Mouse (Mus musculus) embryonic facial prominence, embryonic 11.5 days (tissue): Measurements from ENCODE around the gene Bach2. TPM values are rescaled to one million over a fixed set of nuclear protein-coding genes. Genes with fewer than 3 reads are reported as not detected.
A peak's percentile ranks its signal among the peaks of the same experiment; 100 is the strongest.

Experiments
- ATAC-seq: fragments of 200-750 bp; cut with Nextera tagmentation; replicated peaks from 2 replicates; pipeline ENCODE4 v1.8.0; 2017; ENCODE audit warnings: low read depth; ENCODE audit not compliant: insufficient number of reproducible peaks, low FRiP score, low TSS enrichment
- DNase-seq: peaks from one replicate; pipeline ENCODE4 v3.0.0-alpha.2; 2015; ENCODE audit warnings: low spot score
- H3K27ac ChIP-seq: fragments of 300-500 bp; sonication (generic); replicated peaks from 2 replicates; pipeline ENCODE4 v1.5.1; 2014; ENCODE audit warnings: mild to moderate bottlenecking, low read depth, low read length, control low read depth
- H3K27me3 ChIP-seq: fragments of 300-500 bp; sonication (generic); 2 replicates; pipeline ENCODE4 v1.6.1; 2014; ENCODE audit warnings: mild to moderate bottlenecking, low read length, moderate library complexity, mixed read lengths; ENCODE audit not compliant: control insufficient read depth, insufficient read depth
- H3K36me3 ChIP-seq: fragments of 300-500 bp; sonication (generic); replicated peaks from 2 replicates; pipeline ENCODE4 v1.6.1; 2014; ENCODE audit warnings: low read depth, mild to moderate bottlenecking, low read length, moderate library complexity, mixed read lengths; ENCODE audit not compliant: control insufficient read depth, insufficient read depth
- H3K4me1 ChIP-seq: fragments of 300-500 bp; sonication (generic); 2 replicates; pipeline ENCODE4 v1.6.1; 2014; ENCODE audit warnings: low read length, mixed read lengths; ENCODE audit not compliant: control insufficient read depth, insufficient read depth
- H3K4me2 ChIP-seq: fragments of 300-500 bp; sonication (generic); 2 replicates; pipeline ENCODE4 v1.6.1; 2014; ENCODE audit warnings: low read depth, mild to moderate bottlenecking, control low read depth, low read length, moderate library complexity
- H3K4me3 ChIP-seq: fragments of 300-500 bp; sonication (generic); 2 replicates; pipeline ENCODE4 v1.5.1; 2014; ENCODE audit warnings: low read depth, low read length, control low read depth
- H3K9ac ChIP-seq: fragments of 300-500 bp; sonication (generic); replicated peaks from 2 replicates; pipeline ENCODE4 v1.6.1; 2014; ENCODE audit warnings: mild to moderate bottlenecking, control low read depth, low read length
- H3K9me3 ChIP-seq: fragments of 300-500 bp; sonication (generic); replicated peaks from 2 replicates; pipeline ENCODE4 v1.6.1; 2016; ENCODE audit warnings: mild to moderate bottlenecking, low read length, inconsistent platforms, mixed read lengths; ENCODE audit not compliant: control insufficient read depth
- WGBS: fragments of 180-500 bp; shearing (Covaris S2); extraction: QIAGEN DNeasy Blood & Tissue Kit; methylation state at CpG from one replicate; pipeline ENCODE4 v1.1.7; 2014; 5-methylcytosine and 5-hydroxymethylcytosine counted together
- polyA plus RNA-seq: library from polyadenylated mRNA; unstranded; fragments of >200 nt; fragmentation: Nextera tagmentation; extraction: Ambion mirVana; gene quantifications from 2 replicates; pipeline ENCODE4 v1.2.1, GENCODE M21; 2014

Bach2 gene
- polyA plus RNA-seq, 1 experiment from 2014 or later = 11.5 TPM

- Histone ChIP-seq H3K36me3 (no peaks in the 10 kb centered on the region), H3K4me1 (peaks cover 2% of the 10 kb centered on the region; the same call in 1 of the 2 replicates), H3K4me3 (no peak overlapping the region), H3K9me3 (no peaks in the 10 kb centered on the region), H3K27me3 (no peaks in the 10 kb centered on the region), H3K4me2 (no peak overlapping the region), H3K9ac (no peak overlapping the region), H3K27ac (no peak overlapping the region)
- WGBS = 70% methylated on average over 9 of the region's 9 CpGs
- no peak for ATAC-seq
- DNase-seq = no peak
Observed at GRCm38 (mm10) chr4:32428738-32429137, 190.1 kb downstream of the Bach2 start.

- Histone ChIP-seq H3K4me2 (no peak overlapping the region), H3K4me3 (no peak overlapping the region), H3K27me3 (no peaks in the 10 kb centered on the region), H3K9ac (no peak overlapping the region), H3K9me3 (no peaks in the 10 kb centered on the region), H3K4me1 (peaks cover 2% of the 10 kb centered on the region; the same call in 1 of the 2 replicates), H3K27ac (no peak overlapping the region), H3K36me3 (no peaks in the 10 kb centered on the region)
- no peak for ATAC-seq
- WGBS = 72% methylated on average over 11 of the region's 11 CpGs
- DNase-seq = no peak
Observed at GRCm38 (mm10) chr4:32430136-32430535, 191.5 kb downstream of the Bach2 start.

- no peak overlapping the region for H3K4me3 ChIP-seq
- DNase-seq = peak; percentile 29
- 18% methylated on average over 7 of the region's 7 CpGs for WGBS
- H3K9me3 ChIP-seq = no peaks in the 10 kb centered on the region
- H3K36me3 ChIP-seq = no peaks in the 10 kb centered on the region
- H3K27ac ChIP-seq = peak overlapping the region; percentile 52; the same call in 1 of the 2 replicates
- peaks cover 2% of the 10 kb centered on the region; the same call in 1 of the 2 replicates for H3K4me1 ChIP-seq
- ATAC-seq = peak; percentile 71
- 0 out of 2 replicates have a peak overlapping the region, but pooled peaks have one; percentile 7 for H3K4me2 ChIP-seq
- no peak overlapping the region; the same call in 1 of the 2 replicates for H3K9ac ChIP-seq
- no peaks in the 10 kb centered on the region for H3K27me3 ChIP-seq
Observed at GRCm38 (mm10) chr4:32430981-32431380, 192.4 kb downstream of the Bach2 start.

- Histone ChIP-seq H3K4me1 (peaks cover 2% of the 10 kb centered on the region; the same call in 1 of the 2 replicates), H3K27me3 (no peaks in the 10 kb centered on the region), H3K4me3 (no peak overlapping the region), H3K9ac (no peak overlapping the region), H3K4me2 (no peak overlapping the region), H3K9me3 (no peaks in the 10 kb centered on the region), H3K36me3 (no peaks in the 10 kb centered on the region), H3K27ac (no peak overlapping the region)
- no peak for ATAC-seq
- 36% methylated on average over 10 of the region's 10 CpGs for WGBS
- DNase-seq = no peak
Observed at GRCm38 (mm10) chr4:32432271-32432781, 193.7 kb downstream of the Bach2 start.

- H3K4me1 ChIP-seq = peaks cover 2% of the 10 kb centered on the region; the same call in 1 of the 2 replicates
- no peak overlapping the region for H3K4me2 ChIP-seq
- no peaks in the 10 kb centered on the region for H3K36me3 ChIP-seq
- H3K9me3 ChIP-seq = no peaks in the 10 kb centered on the region
- DNase-seq = no peak
- 56% methylated on average over 6 of the region's 6 CpGs for WGBS
- no peaks in the 10 kb centered on the region for H3K27me3 ChIP-seq
- ATAC-seq = no peak
- no peak overlapping the region for H3K9ac ChIP-seq
- no peak overlapping the region for H3K4me3 ChIP-seq
- H3K27ac ChIP-seq = no peak overlapping the region
Observed at GRCm38 (mm10) chr4:32432945-32433344, 194.3 kb downstream of the Bach2 start.

GRCm38 (mm10) chr4:32434612-32435011 lies 196.0 kb downstream of the Bach2 start:
- Histone ChIP-seq H3K4me2 (no peak overlapping the region), H3K4me1 (peaks cover 2% of the 10 kb centered on the region; the same call in 1 of the 2 replicates), H3K4me3 (no peak overlapping the region), H3K27ac (no peak overlapping the region), H3K9ac (no peak overlapping the region), H3K9me3 (no peaks in the 10 kb centered on the region), H3K36me3 (no peaks in the 10 kb centered on the region), H3K27me3 (no peaks in the 10 kb centered on the region)
- no peak for ATAC-seq
- no peak for DNase-seq
- WGBS = 82% methylated on average over 1 of the region's 1 CpGs

GRCm38 (mm10) chr4:32439974-32440739 lies 201.6 kb downstream of the Bach2 start:
- H3K4me3 ChIP-seq = no peak overlapping the region
- H3K9ac ChIP-seq = no peak overlapping the region
- WGBS = 84% methylated on average over 11 of the region's 11 CpGs
- no peaks in the 10 kb centered on the region for H3K27me3 ChIP-seq
- H3K4me2 ChIP-seq = no peak overlapping the region
- ATAC-seq (no peak), DNase-seq (no peak)
- no peaks in the 10 kb centered on the region for H3K36me3 ChIP-seq
- no peaks in the 10 kb centered on the region for H3K4me1 ChIP-seq
- H3K9me3 ChIP-seq = no peaks in the 10 kb centered on the region
- H3K27ac ChIP-seq = no peak overlapping the region

- DNase-seq = no peak
- Histone ChIP-seq H3K9me3 (no peaks in the 10 kb centered on the region), H3K4me1 (no peaks in the 10 kb centered on the region), H3K4me3 (no peak overlapping the region), H3K27ac (no peak overlapping the region), H3K4me2 (no peak overlapping the region), H3K36me3 (no peaks in the 10 kb centered on the region), H3K9ac (no peak overlapping the region), H3K27me3 (no peaks in the 10 kb centered on the region)
- 89% methylated on average over 6 of the region's 6 CpGs for WGBS
- ATAC-seq = no peak
Observed at GRCm38 (mm10) chr4:32440740-32441072, 202.1 kb downstream of the Bach2 start.
